Mouse (Mus musculus): Measurements from ENCODE around the gene Nadk2.

DNA sequence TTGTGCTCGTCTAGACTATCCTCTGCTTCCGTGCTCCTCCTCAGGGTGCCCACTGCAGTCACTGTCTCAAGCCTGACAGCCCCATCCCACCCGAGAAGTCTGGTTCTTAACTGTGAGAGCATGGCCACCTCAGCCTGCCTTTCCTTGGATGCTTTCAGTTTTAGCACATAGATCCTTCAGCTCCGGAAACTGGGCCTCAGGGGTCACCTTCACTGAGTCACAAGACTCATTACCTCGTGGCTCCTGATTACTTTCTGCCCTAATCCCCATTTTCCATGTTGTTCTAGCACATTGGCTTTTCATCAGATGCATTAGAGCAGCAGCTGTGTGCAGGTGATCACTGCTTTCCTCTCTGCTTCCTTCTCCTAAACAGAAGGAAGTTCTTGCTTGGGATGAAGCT is 16.4 kb downstream of the Nadk2 start:
- TF ChIP-seq CTCF (IDR thresholded peaks at IDR 0.05; ENCODE audit: insufficient read depth, low read depth, low read length), result no peak
- no peak for TF ChIP-seq POLR2A (IDR thresholded peaks at IDR 0.05; ENCODE audit: insufficient read depth, low read depth, low read length)
